Mouse (Mus musculus) heart, embryonic 16.5 days (tissue): ENCODE data around the gene Snap47. TPM values are rescaled to one million over a fixed set of nuclear protein-coding genes. Genes with fewer than 3 reads are reported as not detected.
A peak's percentile ranks its signal among the peaks of the same experiment; 100 is the strongest.

Source experiments
- ATAC-seq: fragments of 200-750 bp; cut with Nextera tagmentation; replicated peaks from 2 replicates; pipeline ENCODE4 v1.8.0; 2017; ENCODE audit warnings: moderate number of reproducible peaks; ENCODE audit not compliant: insufficient read depth, low FRiP score; ENCODE audit errors: extremely low read depth
- H3K27ac ChIP-seq: fragments of 300-500 bp; sonication (generic); 2 replicates; pipeline ENCODE4 v1.5.1; 2014; ENCODE audit warnings: mild to moderate bottlenecking, low read length, control low read depth, moderate library complexity
- H3K27me3 ChIP-seq: fragments of 300-500 bp; sonication (generic); 2 replicates; pipeline ENCODE4 v1.6.1; 2014; ENCODE audit warnings: low read length, mixed read lengths; ENCODE audit not compliant: control insufficient read depth, insufficient read depth
- H3K36me3 ChIP-seq: fragments of 300-500 bp; sonication (generic); 2 replicates; pipeline ENCODE4 v1.6.1; 2014; ENCODE audit not compliant: control insufficient read depth, insufficient read depth
- H3K4me1 ChIP-seq: fragments of 300-500 bp; sonication (generic); 2 replicates; pipeline ENCODE4 v1.6.1; 2014; ENCODE audit warnings: low read length, mixed read lengths; ENCODE audit not compliant: control insufficient read depth, insufficient read depth
- H3K4me2 ChIP-seq: fragments of 300-500 bp; sonication (generic); 2 replicates; pipeline ENCODE4 v1.6.1; 2014; ENCODE audit warnings: low read depth, mild to moderate bottlenecking, control low read depth, low read length
- H3K4me3 ChIP-seq: fragments of 300-500 bp; sonication (generic); 2 replicates; pipeline ENCODE4 v1.5.1; 2014; ENCODE audit warnings: mild to moderate bottlenecking, control low read depth, low read length
- H3K9ac ChIP-seq: fragments of 300-500 bp; sonication (generic); 2 replicates; pipeline ENCODE4 v1.6.1; 2014; ENCODE audit warnings: low read length, control low read depth
- H3K9me3 ChIP-seq: fragments of 300-500 bp; sonication (generic); replicated peaks from 2 replicates; pipeline ENCODE4 v1.6.1; 2016; ENCODE audit warnings: low read length; ENCODE audit not compliant: control insufficient read depth
- WGBS: fragments of 180-500 bp; shearing (Covaris S2); extraction: QIAGEN DNeasy Blood & Tissue Kit; methylation state at CpG from one replicate; pipeline ENCODE4 v1.1.7; 2014; 5-methylcytosine and 5-hydroxymethylcytosine counted together
- polyA plus RNA-seq: library from polyadenylated mRNA; unstranded; fragments of >200 nt; fragmentation: Nextera tagmentation; extraction: Ambion mirVana; gene quantifications from 2 replicates; pipeline ENCODE4 v1.2.1, GENCODE M21; 2015

The Snap47 gene
- polyA plus RNA-seq, 1 experiment from 2014 or later, result 83.4 TPM

- peaks cover 12% of the 10 kb centered on the region for H3K4me1 ChIP-seq
- WGBS, result 94% methylated on average over 2 of the region's 2 CpGs
- H3K4me2 ChIP-seq, result no peak overlapping the region
- no peaks in the 10 kb centered on the region for H3K27me3 ChIP-seq
- peaks cover 50% of the 10 kb centered on the region for H3K36me3 ChIP-seq
- no peak overlapping the region for H3K27ac ChIP-seq
- peaks cover 27% of the 10 kb centered on the region for H3K9me3 ChIP-seq
- no peak overlapping the region for H3K9ac ChIP-seq
- no peak overlapping the region for H3K4me3 ChIP-seq
- ATAC-seq, result no peak
These were observed 9.5 kb upstream of the Snap47 start for GRCm38 (mm10) chr11:59460459-59460858.

- no peaks in the 10 kb centered on the region for H3K27me3 ChIP-seq
- H3K27ac ChIP-seq, result peak overlapping the region; percentile 90
- WGBS, result 16% methylated on average over 5 of the region's 5 CpGs
- H3K9me3 ChIP-seq, result peaks cover 20% of the 10 kb centered on the region
- H3K9ac ChIP-seq, result peak overlapping the region; percentile 57; the same call in 1 of the 2 replicates
- ATAC-seq, result peak; percentile 96
- no peak overlapping the region for H3K4me3 ChIP-seq
- H3K36me3 ChIP-seq, result peaks cover 50% of the 10 kb centered on the region
- peaks cover 12% of the 10 kb centered on the region for H3K4me1 ChIP-seq
- H3K4me2 ChIP-seq, result peak overlapping the region; percentile 26
These were observed 8.0 kb upstream of the Snap47 start for GRCm38 (mm10) chr11:59458973-59459372.

- WGBS, result 90% methylated on average over 2 of the region's 2 CpGs
- no peak overlapping the region for H3K9ac ChIP-seq
These were observed 5.9 kb upstream of the Snap47 start for GRCm38 (mm10) chr11:59456891-59457290.

GRCm38 (mm10) chr11:59456346-59456745 is 5.4 kb upstream of the Snap47 start:
- H3K4me3 ChIP-seq, result no peak overlapping the region
- H3K4me2 ChIP-seq, result no peak overlapping the region
- no peak for ATAC-seq
- WGBS, result 83% methylated on average over 2 of the region's 2 CpGs
- no peaks in the 10 kb centered on the region for H3K9me3 ChIP-seq
- H3K4me1 ChIP-seq, result peaks cover 12% of the 10 kb centered on the region
- H3K27ac ChIP-seq, result no peak overlapping the region
- no peaks in the 10 kb centered on the region for H3K27me3 ChIP-seq
- H3K9ac ChIP-seq, result no peak overlapping the region
- H3K36me3 ChIP-seq, result peaks cover 31% of the 10 kb centered on the region

More at GRCm38 (mm10) chr11:59456891-59457290, 5.9 kb upstream of the Snap47 start:
- no peak for ATAC-seq
- Histone ChIP-seq H3K27ac (no peak overlapping the region), H3K4me1 (peaks cover 12% of the 10 kb centered on the region), H3K4me3 (no peak overlapping the region), H3K27me3 (no peaks in the 10 kb centered on the region), H3K9me3 (no peaks in the 10 kb centered on the region), H3K36me3 (peaks cover 33% of the 10 kb centered on the region), H3K4me2 (no peak overlapping the region)

- WGBS, result under 1% methylated on average over 38 of the region's 38 CpGs
- ATAC-seq, result peak; percentile 61
- H3K4me1 ChIP-seq, result peaks cover 10% of the 10 kb centered on the region
These were observed 685 bp downstream of the Snap47 start for GRCm38 (mm10) chr11:59450230-59450771.

GRCm38 (mm10) chr11:59449741-59450229 is 1.2 kb downstream of the Snap47 start, which contains the start of gene Jmjd4:
Gene Jmjd4, plus strand, starts transcription at chr11:59450045.
- peak; percentile 97 for ATAC-seq
- Histone ChIP-seq H3K4me1 (peaks cover 10% of the 10 kb centered on the region), H3K27me3 (no peaks in the 10 kb centered on the region), H3K9me3 (no peaks in the 10 kb centered on the region), H3K4me3 (peak within 1 kb of the TSS; percentile 93), H3K4me2 (peak within 1 kb of the TSS; percentile 87), H3K27ac (peak within 1 kb of the TSS; percentile 84), H3K36me3 (peaks cover 12% of the 10 kb centered on the region; the same call in 1 of the 2 replicates), H3K9ac (peak within 1 kb of the TSS; percentile 93)
- WGBS, result under 1% methylated on average over 37 of the region's 40 CpGs

More at GRCm38 (mm10) chr11:59450230-59450771, 685 bp downstream of the Snap47 start:
- Histone ChIP-seq H3K9ac (peak overlapping the region; percentile 93), H3K27me3 (no peaks in the 10 kb centered on the region), H3K36me3 (peaks cover 14% of the 10 kb centered on the region), H3K9me3 (no peaks in the 10 kb centered on the region), H3K4me3 (peak overlapping the region; percentile 93), H3K27ac (peak overlapping the region; percentile 84), H3K4me2 (peak overlapping the region; percentile 87)

- H3K4me2 ChIP-seq, result no peak overlapping the region
- no peak overlapping the region for H3K4me3 ChIP-seq
- no peaks in the 10 kb centered on the region for H3K9me3 ChIP-seq
- ATAC-seq, result no peak
- H3K36me3 ChIP-seq, result peaks cover 2% of the 10 kb centered on the region; the same call in 1 of the 2 replicates
- H3K27me3 ChIP-seq, result no peaks in the 10 kb centered on the region
- H3K27ac ChIP-seq, result no peak overlapping the region
- no peak overlapping the region for H3K9ac ChIP-seq
- no peaks in the 10 kb centered on the region for H3K4me1 ChIP-seq
These were observed 7.9 kb downstream of the Snap47 start for GRCm38 (mm10) chr11:59443102-59443501.

- no peak for ATAC-seq
- Histone ChIP-seq H3K4me2 (no peak overlapping the region), H3K9ac (no peak overlapping the region), H3K27me3 (no peaks in the 10 kb centered on the region), H3K4me3 (no peak overlapping the region), H3K4me1 (0 out of 2 replicates have a peak, but pooled peaks cover 3% of the 10 kb centered on the region), H3K36me3 (peaks cover 15% of the 10 kb centered on the region), H3K27ac (no peak overlapping the region), H3K9me3 (peaks cover 2% of the 10 kb centered on the region; the same call in 1 of the 2 replicates)
- WGBS, result 83% methylated on average over 12 of the region's 12 CpGs
These were observed 13.0 kb downstream of the Snap47 start for GRCm38 (mm10) chr11:59437954-59438353.

- 65% methylated on average over 3 of the region's 3 CpGs for WGBS
- Histone ChIP-seq H3K27ac (no peak overlapping the region), H3K9ac (no peak overlapping the region), H3K36me3 (peaks cover 11% of the 10 kb centered on the region), H3K4me1 (peaks cover 5% of the 10 kb centered on the region; the same call in 1 of the 2 replicates), H3K9me3 (peaks cover 2% of the 10 kb centered on the region; the same call in 1 of the 2 replicates), H3K27me3 (no peaks in the 10 kb centered on the region), H3K4me2 (no peak overlapping the region), H3K4me3 (no peak overlapping the region)
- no peak for ATAC-seq
These were observed 18.7 kb downstream of the Snap47 start for GRCm38 (mm10) chr11:59432261-59432660.
